Mouse (Mus musculus): ENCODE data around the gene Casz1.

The Casz1 gene

DNA sequence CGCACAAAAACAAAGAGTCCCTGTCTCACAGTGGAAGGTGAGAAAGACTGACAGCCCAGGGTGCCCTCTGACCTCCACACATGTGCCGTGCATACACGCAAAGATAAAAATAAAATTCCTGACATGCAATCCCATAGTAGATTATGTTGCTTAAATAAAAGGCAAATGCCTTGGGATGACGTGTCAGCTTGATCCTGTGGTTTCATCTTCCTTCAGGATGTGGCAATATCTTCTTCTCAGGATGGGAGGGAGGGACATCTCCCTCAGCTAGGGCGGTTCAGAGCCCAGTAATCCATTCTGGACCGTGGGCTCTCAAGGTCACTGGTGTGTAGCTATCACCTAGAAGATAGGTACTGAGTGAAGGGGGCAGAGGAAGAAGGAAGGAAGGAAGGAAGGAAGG, 21.3 kb upstream of the Casz1 start:
- no peak for DNase-seq (ENCODE audit: low read depth, low spot score)
- H3K36me3 ChIP-seq (ENCODE audit: control insufficient read depth, insufficient read depth, low read length, poor library complexity, severe bottlenecking): no peaks in the 10 kb centered on the region
- no peaks in the 10 kb centered on the region for H3K27me3 ChIP-seq (ENCODE audit: control insufficient read depth, insufficient read depth, low read length, poor library complexity, severe bottlenecking)

- no peak for DNase-seq (ENCODE audit: low read depth, low spot score)
- Histone ChIP-seq H3K36me3 (ENCODE audit: control insufficient read depth, insufficient read depth, low read length, poor library complexity, severe bottlenecking) (no peaks in the 10 kb centered on the region), H3K27me3 (ENCODE audit: control insufficient read depth, insufficient read depth, low read length, poor library complexity, severe bottlenecking) (no peaks in the 10 kb centered on the region)
These were observed 20.5 kb upstream of the Casz1 start for GRCm38 (mm10) chr4:148783760-148784159.

- H3K36me3 ChIP-seq (ENCODE audit: control insufficient read depth, insufficient read depth, low read length, poor library complexity, severe bottlenecking): no peaks in the 10 kb centered on the region
- DNase-seq (ENCODE audit: low read depth, low spot score): no peak
- H3K27me3 ChIP-seq (ENCODE audit: control insufficient read depth, insufficient read depth, low read length, poor library complexity, severe bottlenecking): no peaks in the 10 kb centered on the region
These were observed 19.1 kb upstream of the Casz1 start for GRCm38 (mm10) chr4:148785053-148785567.

GRCm38 (mm10) chr4:148785995-148786394, 18.2 kb upstream of the Casz1 start:
- no peak for DNase-seq (ENCODE audit: low read depth, low spot score)
- Histone ChIP-seq H3K27me3 (ENCODE audit: control insufficient read depth, insufficient read depth, low read length, poor library complexity, severe bottlenecking) (no peaks in the 10 kb centered on the region), H3K36me3 (ENCODE audit: control insufficient read depth, insufficient read depth, low read length, poor library complexity, severe bottlenecking) (no peaks in the 10 kb centered on the region)

DNA sequence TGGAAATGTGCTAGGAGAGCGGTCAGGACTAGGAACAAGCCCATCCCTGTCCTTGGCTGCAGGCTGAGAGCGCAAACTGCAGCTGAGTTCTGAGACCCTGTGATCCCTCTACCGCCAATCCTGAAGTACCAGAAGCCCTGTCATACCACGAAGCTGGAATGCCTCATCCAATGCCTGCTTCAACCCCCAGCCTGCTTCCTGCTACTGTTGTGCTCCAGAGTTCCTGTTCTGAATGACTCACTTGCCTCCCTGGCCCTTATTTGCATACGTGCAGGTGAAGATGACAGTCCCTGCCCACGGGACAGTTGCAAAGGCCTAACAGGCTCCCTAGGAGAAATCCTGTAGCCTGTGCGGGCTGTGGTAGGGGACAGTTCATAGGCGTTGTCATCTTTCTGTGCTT, 13.3 kb upstream of the Casz1 start:
- Histone ChIP-seq H3K27me3 (ENCODE audit: control insufficient read depth, insufficient read depth, low read length, poor library complexity, severe bottlenecking) (no peaks in the 10 kb centered on the region), H3K36me3 (ENCODE audit: control insufficient read depth, insufficient read depth, low read length, poor library complexity, severe bottlenecking) (no peaks in the 10 kb centered on the region)
- no peak for DNase-seq (ENCODE audit: low read depth, low spot score)

DNA sequence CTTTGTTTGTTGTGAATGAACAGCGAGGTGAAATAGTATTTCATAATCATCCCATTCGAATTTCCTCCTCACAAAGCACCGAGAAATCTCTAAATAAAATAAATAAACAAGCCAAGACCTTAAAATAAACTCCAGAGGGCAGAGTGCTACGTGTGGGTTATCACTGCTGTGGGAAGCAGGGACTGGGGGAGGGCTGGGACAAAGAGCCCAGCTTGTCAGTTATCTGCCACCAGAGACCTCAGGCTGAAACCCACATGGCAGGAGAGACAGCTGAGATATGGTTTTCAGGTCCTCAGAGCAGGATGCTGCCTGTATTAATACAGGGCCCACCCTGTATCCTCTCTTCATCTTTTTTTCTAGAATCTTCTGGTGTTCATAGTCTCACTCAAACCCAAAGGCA, 9.2 kb upstream of the Casz1 start:
- Histone ChIP-seq H3K36me3 (ENCODE audit: control insufficient read depth, insufficient read depth, low read length, poor library complexity, severe bottlenecking) (no peaks in the 10 kb centered on the region), H3K27me3 (ENCODE audit: control insufficient read depth, insufficient read depth, low read length, poor library complexity, severe bottlenecking) (no peaks in the 10 kb centered on the region)
- DNase-seq (ENCODE audit: low read depth, low spot score): no peak

DNA sequence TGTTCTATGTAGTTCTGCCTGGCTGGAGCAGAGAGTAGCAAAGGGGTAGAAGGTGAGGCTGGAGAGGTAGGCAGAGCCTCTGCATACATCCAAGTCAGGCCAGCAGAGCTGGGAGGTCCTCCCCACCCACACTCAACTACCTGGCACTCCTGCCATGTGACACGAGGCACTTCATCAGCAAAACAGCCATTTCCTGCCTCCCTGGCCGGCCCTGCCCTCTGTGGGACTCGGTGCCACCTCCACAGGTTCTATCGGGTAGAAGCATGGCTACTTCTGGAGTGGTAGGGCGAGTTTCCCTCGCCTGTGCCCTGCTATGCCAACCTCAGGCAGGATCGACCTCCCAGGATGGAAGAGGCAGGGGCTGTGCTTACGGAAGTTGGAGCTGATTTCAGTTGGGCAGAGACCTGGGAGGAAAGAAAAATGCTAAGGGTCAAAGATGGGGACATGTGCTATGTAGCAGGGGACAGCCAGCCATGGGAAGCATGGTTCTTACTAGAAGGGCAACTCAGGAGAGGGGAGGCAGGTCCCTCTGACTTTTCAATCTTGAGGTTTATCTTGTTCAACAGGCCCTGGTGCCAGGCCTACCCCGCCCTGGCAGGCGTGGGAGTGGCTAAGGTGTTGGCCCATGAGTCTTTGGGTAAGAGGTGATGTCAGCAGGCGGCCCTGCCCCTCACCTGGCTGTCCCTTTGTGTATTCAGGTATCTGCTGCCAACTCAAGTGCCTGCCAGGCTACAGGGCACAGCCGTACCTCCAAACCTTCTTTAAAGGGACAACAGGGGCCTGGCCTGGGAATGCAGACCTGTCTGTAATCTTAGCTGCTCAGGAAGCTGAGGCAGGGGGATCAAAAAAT, 6.5 kb upstream of the Casz1 start:
- no peak for DNase-seq (ENCODE audit: low read depth, low spot score)
- Histone ChIP-seq H3K36me3 (ENCODE audit: control insufficient read depth, insufficient read depth, low read length, poor library complexity, severe bottlenecking) (no peaks in the 10 kb centered on the region), H3K27me3 (ENCODE audit: control insufficient read depth, insufficient read depth, low read length, poor library complexity, severe bottlenecking) (no peaks in the 10 kb centered on the region)

DNA sequence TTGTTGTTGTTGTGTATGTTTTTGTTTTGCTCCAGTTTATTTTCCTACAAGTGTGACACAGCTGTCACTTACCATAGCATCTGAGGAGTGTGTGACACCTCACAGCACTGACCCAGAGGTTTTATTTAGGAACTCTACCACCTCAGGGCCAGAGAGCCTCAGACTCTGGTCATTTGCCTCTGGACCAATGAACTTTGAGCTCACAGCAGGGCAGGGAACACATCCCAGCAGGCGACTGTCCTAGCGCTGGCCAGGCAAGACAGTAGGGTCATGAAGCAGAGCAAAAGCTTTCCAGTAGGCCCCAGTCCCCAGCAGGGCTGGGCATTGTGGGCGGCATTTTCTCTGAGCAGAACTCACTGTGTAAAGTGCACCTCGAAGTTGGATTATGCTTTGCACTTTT, 1.2 kb upstream of the Casz1 start:
- no peak for DNase-seq (ENCODE audit: low read depth, low spot score)
- no peaks in the 10 kb centered on the region for H3K36me3 ChIP-seq (ENCODE audit: control insufficient read depth, insufficient read depth, low read length, poor library complexity, severe bottlenecking)
- no peaks in the 10 kb centered on the region; the same call in 1 of the 2 replicates for H3K27me3 ChIP-seq (ENCODE audit: control insufficient read depth, insufficient read depth, low read length, poor library complexity, severe bottlenecking)

GRCm38 (mm10) chr4:148803636-148804035, 593 bp upstream of the Casz1 start:
- Histone ChIP-seq H3K27me3 (ENCODE audit: control insufficient read depth, insufficient read depth, low read length, poor library complexity, severe bottlenecking) (no peaks in the 10 kb centered on the region; the same call in 1 of the 2 replicates), H3K36me3 (ENCODE audit: control insufficient read depth, insufficient read depth, low read length, poor library complexity, severe bottlenecking) (no peaks in the 10 kb centered on the region)
- DNase-seq (ENCODE audit: low read depth, low spot score): no peak

- no peaks in the 10 kb centered on the region for H3K36me3 ChIP-seq (ENCODE audit: control insufficient read depth, insufficient read depth, low read length, poor library complexity, severe bottlenecking)
- no peaks in the 10 kb centered on the region; the same call in 1 of the 2 replicates for H3K27me3 ChIP-seq (ENCODE audit: control insufficient read depth, insufficient read depth, low read length, poor library complexity, severe bottlenecking)
- DNase-seq (ENCODE audit: low read depth, low spot score): no peak
These were observed 541 bp downstream of the Casz1 start for GRCm38 (mm10) chr4:148804780-148805160.

DNA sequence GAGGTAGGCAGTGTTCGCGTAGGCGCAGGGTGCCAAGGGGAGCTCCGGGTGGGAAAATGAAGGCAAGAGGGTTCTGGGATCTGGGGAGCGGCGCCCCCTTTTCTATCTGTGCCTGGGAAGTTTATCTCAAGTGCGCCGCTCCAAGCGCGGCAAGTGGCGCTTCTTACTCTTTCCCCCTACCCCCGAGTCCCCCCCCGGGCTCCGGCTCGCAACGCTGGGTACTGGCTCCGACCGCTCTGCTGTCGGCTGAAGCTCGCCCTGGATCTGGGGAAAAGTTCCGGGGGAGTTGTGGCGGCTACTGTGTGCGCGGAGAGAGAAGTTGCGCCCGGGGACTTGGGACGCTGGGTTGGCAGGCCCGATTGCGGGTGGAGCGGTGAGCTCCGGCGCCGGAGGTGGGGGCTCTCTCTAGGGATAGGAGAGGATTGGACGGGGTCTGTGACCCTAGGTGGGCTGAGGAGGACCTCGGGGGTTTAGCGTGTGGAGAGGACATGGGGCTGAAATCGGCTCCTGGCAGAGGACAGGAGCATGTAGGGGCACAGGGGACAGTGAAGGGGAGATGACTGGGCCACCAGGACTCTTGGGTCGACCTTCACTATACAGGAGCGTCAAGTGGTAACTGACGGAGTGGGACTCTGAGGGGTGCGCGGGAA, 1.1 kb downstream of the Casz1 start:
- no peak for DNase-seq (ENCODE audit: low read depth, low spot score)
- Histone ChIP-seq H3K36me3 (ENCODE audit: control insufficient read depth, insufficient read depth, low read length, poor library complexity, severe bottlenecking) (no peaks in the 10 kb centered on the region), H3K27me3 (ENCODE audit: control insufficient read depth, insufficient read depth, low read length, poor library complexity, severe bottlenecking) (no peaks in the 10 kb centered on the region; the same call in 1 of the 2 replicates)

GRCm38 (mm10) chr4:148805811-148806747, 1.9 kb downstream of the Casz1 start:
- Histone ChIP-seq H3K27me3 (ENCODE audit: control insufficient read depth, insufficient read depth, low read length, poor library complexity, severe bottlenecking) (no peaks in the 10 kb centered on the region; the same call in 1 of the 2 replicates), H3K36me3 (ENCODE audit: control insufficient read depth, insufficient read depth, low read length, poor library complexity, severe bottlenecking) (no peaks in the 10 kb centered on the region)
- DNase-seq (ENCODE audit: low read depth, low spot score): no peak

DNA sequence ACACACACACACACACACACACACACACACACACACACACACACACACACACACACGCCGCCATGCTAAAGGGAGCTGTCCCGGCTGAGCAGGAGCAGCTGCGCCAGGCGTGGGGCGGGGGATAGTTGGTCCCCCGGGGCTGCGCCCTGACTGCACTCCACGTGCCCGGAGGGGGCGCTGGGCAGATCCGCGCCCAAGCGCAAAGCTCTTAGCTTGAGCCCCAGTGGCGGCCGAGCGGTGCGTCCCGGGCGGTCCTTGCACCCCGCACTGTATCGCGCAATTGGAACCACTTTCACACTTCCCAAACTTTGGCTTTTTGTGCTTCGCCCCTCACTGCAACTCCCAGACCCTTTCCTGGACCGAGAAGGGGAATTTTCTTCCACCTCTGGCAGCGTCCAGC, 2.6 kb downstream of the Casz1 start:
- DNase-seq (ENCODE audit: low read depth, low spot score): no peak
- Histone ChIP-seq H3K36me3 (ENCODE audit: control insufficient read depth, insufficient read depth, low read length, poor library complexity, severe bottlenecking) (no peaks in the 10 kb centered on the region), H3K27me3 (ENCODE audit: control insufficient read depth, insufficient read depth, low read length, poor library complexity, severe bottlenecking) (no peaks in the 10 kb centered on the region; the same call in 1 of the 2 replicates)

DNA sequence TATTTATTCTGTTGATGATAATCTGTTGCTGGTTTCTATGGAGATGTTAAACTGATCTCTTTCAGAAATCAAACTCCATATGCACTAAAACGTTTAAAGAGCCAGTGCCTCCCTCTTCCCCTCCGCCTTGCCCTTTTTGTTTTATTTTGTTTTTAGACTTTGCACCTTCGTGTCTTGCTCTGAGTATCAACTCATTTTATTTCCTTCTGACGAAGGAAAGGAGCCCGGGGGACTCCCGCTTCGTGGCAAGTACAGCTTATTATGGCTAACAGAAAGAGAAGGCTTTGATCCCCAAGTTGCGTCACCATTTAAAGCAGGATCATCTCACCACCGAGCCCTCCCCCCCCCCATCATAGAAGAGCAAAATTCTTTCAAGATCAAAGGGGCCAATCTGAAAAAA, 3.2 kb downstream of the Casz1 start:
- Histone ChIP-seq H3K27me3 (ENCODE audit: control insufficient read depth, insufficient read depth, low read length, poor library complexity, severe bottlenecking) (no peaks in the 10 kb centered on the region; the same call in 1 of the 2 replicates), H3K36me3 (ENCODE audit: control insufficient read depth, insufficient read depth, low read length, poor library complexity, severe bottlenecking) (no peaks in the 10 kb centered on the region)
- DNase-seq (ENCODE audit: low read depth, low spot score): no peak
